23 mouse cellular contexts compared by ENCODE assay signal in the genomic region with DNA sequence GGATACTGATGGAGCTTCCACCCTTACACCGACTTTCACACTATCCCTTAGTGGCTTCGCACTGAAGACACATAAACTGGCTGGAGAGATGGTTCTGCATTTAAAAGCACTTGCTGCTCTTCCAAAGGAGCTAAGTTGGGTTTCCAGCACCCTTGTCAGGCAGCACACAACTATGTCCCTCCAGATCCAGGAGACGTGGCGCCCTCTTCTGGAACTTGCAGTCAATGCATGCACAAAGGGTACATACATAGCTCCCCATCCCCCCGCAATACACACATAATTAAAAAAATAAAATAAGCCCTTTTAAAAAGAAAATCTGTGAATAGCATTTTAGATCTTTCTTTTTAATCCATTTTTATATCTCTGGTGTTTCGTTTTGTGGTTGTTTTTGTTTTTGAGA.
DNase-seq lines count a peak whose midpoint lies in the region; ATAC-seq and TF ChIP-seq lines count a peak whose summit lies in the region.
"Had no signal": no experiment of that assay in that cellular context is flagged by ENCODE, and none has a peak within 500 bp of the region (broad histone marks: within the 10 kb centered on the region; RNA-seq: fewer than 3 reads in every experiment).

No protein-coding gene starts in this region.

- WGBS in kidney, adult 2 months, result 96% methylated on average over 6 of the region's 6 CpGs
- WGBS in kidney, embryonic 16.5 days, result 94% methylated on average over 6 of the region's 6 CpGs
- 89% methylated on average over 6 of the region's 6 CpGs for WGBS in lung, embryonic 14.5 days
- 89% methylated on average over 6 of the region's 6 CpGs for WGBS in lung, adult 2 months

- no peaks in the 10 kb centered on the region for H3K36me3 ChIP-seq in kidney, adult 2 months (ENCODE audit: control insufficient read depth, insufficient read depth, low read length)
- no peaks in the 10 kb centered on the region for H3K36me3 ChIP-seq in kidney, embryonic 16.5 days (ENCODE audit: insufficient read depth, low read length)
- no peaks in the 10 kb centered on the region for H3K36me3 ChIP-seq in lung, embryonic 14.5 days (ENCODE audit: insufficient read depth)
- no peaks in the 10 kb centered on the region for H3K36me3 ChIP-seq in E14TG2a.4 (ENCODE audit: insufficient read depth, low read length)
- H3K36me3 ChIP-seq: embryonic facial prominence, embryonic 13.5 days; forebrain, embryonic 15.5 days; hindbrain, embryonic 10.5 days; liver, embryonic 13.5 days; midbrain, embryonic 15.5 days had no signal

- no peak for TF ChIP-seq POLR2A in kidney, adult 2 months (IDR thresholded peaks at IDR 0.05; ENCODE audit: low read depth, low read length)
- TF ChIP-seq POLR2A in lung, adult 2 months (IDR thresholded peaks at IDR 0.05; ENCODE audit: borderline replicate concordance, extremely low read depth, low read depth, low read length), result no peak

- H3K4me1 ChIP-seq in kidney, adult 2 months (ENCODE audit: control insufficient read depth, insufficient read depth, low read length), result peaks cover 4% of the 10 kb centered on the region; the same call in 1 of the 2 replicates
- no peaks in the 10 kb centered on the region for H3K4me1 ChIP-seq in kidney, embryonic 16.5 days (ENCODE audit: insufficient read depth, low read length)
- H3K4me1 ChIP-seq in lung, embryonic 14.5 days (ENCODE audit: insufficient read depth), result no peaks in the 10 kb centered on the region
- no peaks in the 10 kb centered on the region for H3K4me1 ChIP-seq in lung, adult 2 months (ENCODE audit: control insufficient read depth, insufficient read depth, low read length)
- peaks cover 21% of the 10 kb centered on the region for H3K4me1 ChIP-seq in E14TG2a.4 (replicated peaks; ENCODE audit: low read depth, low read length)
- H3K4me1 ChIP-seq: embryonic facial prominence, embryonic 13.5 days; forebrain, embryonic 15.5 days; liver, embryonic 13.5 days; midbrain, embryonic 15.5 days had no signal

- DNase-seq in kidney, adult 2 months, result no peak
- DNase-seq in lung, embryonic 14.5 days, result no peak
- no peak for DNase-seq in lung, adult 2 months
- DNase-seq in R1 (ENCODE audit: low read depth, low spot score), result peak; percentile 34
- DNase-seq in Muller cell, postnatal 12 days (ENCODE audit: inconsistent ontology term), result no peak
- no peak for DNase-seq in left cerebral cortex, adult 11 months (ENCODE audit: low spot score)
- DNase-seq: B cell, adult 2 months; cerebellum, adult 9-11 months; gastrocnemius, postnatal 36 days; layer of hippocampus, postnatal 36 days; left cerebral cortex, postnatal 4 days; liver, embryonic 13.5 days; lung, postnatal 14 days; right cerebral cortex, postnatal 25 days; thymus, postnatal 25 days had no signal

- H3K27ac ChIP-seq in kidney, adult 2 months (ENCODE audit: insufficient read depth, low read depth, low read length), result no peak overlapping the region
- H3K27ac ChIP-seq in kidney, embryonic 16.5 days (ENCODE audit: low read length), result no peak overlapping the region
- H3K27ac ChIP-seq in lung, embryonic 14.5 days (ENCODE audit: low read depth), result no peak overlapping the region
- H3K27ac ChIP-seq: embryonic facial prominence, embryonic 13.5 days; forebrain, embryonic 15.5 days; hindbrain, embryonic 10.5 days; liver, embryonic 13.5 days; midbrain, embryonic 15.5 days had no signal

- no peak overlapping the region for H3K4me2 ChIP-seq in kidney, embryonic 16.5 days (replicated peaks; ENCODE audit: low read depth, low read length)
- no peak overlapping the region for H3K4me2 ChIP-seq in lung, embryonic 14.5 days
- H3K4me2 ChIP-seq: embryonic facial prominence, embryonic 13.5 days; forebrain, embryonic 15.5 days; liver, embryonic 13.5 days; midbrain, embryonic 15.5 days had no signal

- no peaks in the 10 kb centered on the region for H3K9me3 ChIP-seq in kidney, embryonic 16.5 days (ENCODE audit: low read length)
- no peaks in the 10 kb centered on the region for H3K9me3 ChIP-seq in lung, embryonic 14.5 days (ENCODE audit: low read depth, low read length)
- no peaks in the 10 kb centered on the region for H3K9me3 ChIP-seq in E14TG2a.4 (ENCODE audit: low read length)
- H3K9me3 ChIP-seq: embryonic facial prominence, embryonic 13.5 days; forebrain, embryonic 15.5 days; liver, embryonic 13.5 days; midbrain, embryonic 15.5 days had no signal

- ATAC-seq in kidney, embryonic 16.5 days (ENCODE audit: low FRiP score, low TSS enrichment), result no peak
- ATAC-seq in lung, embryonic 14.5 days (ENCODE audit: insufficient read depth), result no peak
- ATAC-seq: forebrain, embryonic 15.5 days; inflammation-experienced regulatory T-cells, adult 6 months; midbrain, embryonic 15.5 days had no signal

- no peak overlapping the region for H3K4me3 ChIP-seq in kidney, adult 2 months (ENCODE audit: insufficient read depth, low read depth, low read length)
- no peak overlapping the region for H3K4me3 ChIP-seq in kidney, embryonic 16.5 days (ENCODE audit: low read length)
- H3K4me3 ChIP-seq in lung, embryonic 14.5 days (ENCODE audit: low read depth, low read length), result no peak overlapping the region
- H3K4me3 ChIP-seq in lung, adult 2 months (replicated peaks; ENCODE audit: extremely low read depth, low read depth, low read length), result no peak overlapping the region
- H3K4me3 ChIP-seq in E14TG2a.4 (replicated peaks; ENCODE audit: low read length), result no peak overlapping the region
- H3K4me3 ChIP-seq: embryonic facial prominence, embryonic 13.5 days; forebrain, embryonic 15.5 days; hindbrain, embryonic 10.5 days; liver, embryonic 13.5 days; megakaryocyte, embryonic 14.5 days; midbrain, embryonic 15.5 days had no signal

- H3K9ac ChIP-seq in kidney, embryonic 16.5 days (replicated peaks; ENCODE audit: low read length), result no peak overlapping the region
- no peak overlapping the region for H3K9ac ChIP-seq in lung, embryonic 14.5 days
- H3K9ac ChIP-seq: embryonic facial prominence, embryonic 13.5 days; forebrain, embryonic 15.5 days; liver, embryonic 13.5 days; midbrain, embryonic 15.5 days had no signal

- TF ChIP-seq CTCF in kidney, adult 2 months (conservative IDR thresholded peaks at IDR 0.05; ENCODE audit: insufficient read depth, insufficient read length, low read depth, low read length), result peak; percentile 28; the same call in 1 of the 2 replicates
- peak; percentile 9; the same call in 1 of the 2 replicates for TF ChIP-seq CTCF in lung, embryonic 14.5 days (IDR thresholded peaks at IDR 0.05; ENCODE audit: low read depth)
- no peak for TF ChIP-seq CTCF in lung, adult 2 months (IDR thresholded peaks at IDR 0.05; ENCODE audit: insufficient read depth, low read length)
- TF ChIP-seq CTCF in E14TG2a.4 (conservative IDR thresholded peaks at IDR 0.05; ENCODE audit: low read length), result peak; percentile 35

- H3K27me3 ChIP-seq in kidney, adult 2 months (replicated peaks; ENCODE audit: control insufficient read depth, insufficient read depth, low read length), result no peaks in the 10 kb centered on the region
- no peaks in the 10 kb centered on the region for H3K27me3 ChIP-seq in kidney, embryonic 16.5 days (ENCODE audit: insufficient read depth, low read length)
- no peaks in the 10 kb centered on the region for H3K27me3 ChIP-seq in lung, embryonic 14.5 days (ENCODE audit: insufficient read depth, low read length)
- H3K27me3 ChIP-seq in E14TG2a.4 (ENCODE audit: insufficient read depth, low read length), result peaks cover 12% of the 10 kb centered on the region
- H3K27me3 ChIP-seq: embryonic facial prominence, embryonic 13.5 days; forebrain, embryonic 15.5 days; liver, embryonic 13.5 days; midbrain, embryonic 15.5 days had no signal
